Mouse (Mus musculus) spleen, postnatal 14 days (tissue): Measurements from ENCODE around the gene Tmem243.
"Not testable (repeated sequence)": the region's sequence is repeated elsewhere in the genome, so short reads cannot be mapped to it uniquely, and the experiment has no call there.

Source experiments
- DNase-seq, 2 experiments: peaks; one replicate each; pipeline ENCODE4 v3.0.0; 2021 to 2022; ENCODE audit warnings: low spot score in 2 of 2

The Tmem243 gene

GRCm38 (mm10) chr5:9169328-9170005 lies 69.0 kb downstream of the Tmem243 start:
- DNase-seq: not testable (repeated sequence)

- DNase-seq: no peak
These were observed 72.8 kb downstream of the Tmem243 start for GRCm38 (mm10) chr5:9173295-9173694.

- DNase-seq: no peak
These were observed 86.0 kb downstream of the Tmem243 start for GRCm38 (mm10) chr5:9186467-9186866.
